Mouse (Mus musculus) midbrain, embryonic 14.5 days (tissue): ENCODE measurements around the gene Micu1. TPM values are rescaled to one million over a fixed set of nuclear protein-coding genes. Genes with fewer than 3 reads are reported as not detected.
"Not testable (repeated sequence)": the region's sequence is repeated elsewhere in the genome, so short reads cannot be mapped to it uniquely, and the experiment has no call there.

Experiments used
- ATAC-seq: fragments of 200-750 bp; cut with Nextera tagmentation; 2 replicates; pipeline ENCODE4 v1.8.0; 2017; ENCODE audit warnings: moderate number of reproducible peaks, moderate library complexity; ENCODE audit not compliant: low FRiP score, low TSS enrichment
- DNase-seq: peaks from one replicate; pipeline ENCODE4 v3.0.0-alpha.2; 2015
- H3K27ac ChIP-seq: fragments of 300-500 bp; sonication (generic); replicated peaks from 2 replicates; pipeline ENCODE4 v1.5.1; 2014; ENCODE audit warnings: mild to moderate bottlenecking, low read depth, low read length, moderate library complexity
- H3K27me3 ChIP-seq: fragments of 300-500 bp; sonication (generic); 2 replicates; pipeline ENCODE4 v1.6.1; 2014; ENCODE audit warnings: low read length, control low read depth, mixed read lengths; ENCODE audit not compliant: control insufficient read depth, insufficient read depth
- H3K36me3 ChIP-seq: fragments of 300-500 bp; sonication (generic); 2 replicates; pipeline ENCODE4 v1.6.1; 2014; ENCODE audit warnings: low read length, control low read depth; ENCODE audit not compliant: control insufficient read depth, insufficient read depth
- H3K4me1 ChIP-seq: fragments of 300-500 bp; sonication (generic); 2 replicates; pipeline ENCODE4 v1.6.1; 2014; ENCODE audit warnings: mild to moderate bottlenecking, antibody characterized with exemption, low read length, control low read depth; ENCODE audit not compliant: control insufficient read depth, insufficient read depth
- H3K4me2 ChIP-seq: fragments of 300-500 bp; sonication (generic); 2 replicates; pipeline ENCODE4 v1.6.1; 2014; ENCODE audit warnings: mild to moderate bottlenecking, low read length, moderate library complexity
- H3K4me3 ChIP-seq: fragments of 300-500 bp; sonication (generic); replicated peaks from 2 replicates; pipeline ENCODE4 v1.5.1; 2014; ENCODE audit warnings: low read depth, low read length
- H3K9ac ChIP-seq: fragments of 300-500 bp; sonication (generic); replicated peaks from 2 replicates; pipeline ENCODE4 v1.6.1; 2014; ENCODE audit warnings: mild to moderate bottlenecking, low read length, moderate library complexity
- H3K9me3 ChIP-seq: fragments of 300-500 bp; sonication (generic); 2 replicates; pipeline ENCODE4 v1.6.1; 2016; ENCODE audit warnings: low read length, control low read depth, mixed read lengths; ENCODE audit not compliant: control insufficient read depth
- WGBS: fragments of 180-500 bp; shearing (Covaris S2); extraction: QIAGEN DNeasy Blood & Tissue Kit; methylation state at CpG from one replicate; pipeline ENCODE4 v1.1.7; 2014; 5-methylcytosine and 5-hydroxymethylcytosine counted together
- polyA plus RNA-seq: library from polyadenylated mRNA; unstranded; fragments of >200 nt; fragmentation: Nextera tagmentation; extraction: Ambion mirVana; gene quantifications from 2 replicates; pipeline ENCODE4 v1.2.1, GENCODE M21; 2014

The Micu1 gene
- polyA plus RNA-seq, 1 experiment from 2014 or later, result 69.3 TPM

DNA sequence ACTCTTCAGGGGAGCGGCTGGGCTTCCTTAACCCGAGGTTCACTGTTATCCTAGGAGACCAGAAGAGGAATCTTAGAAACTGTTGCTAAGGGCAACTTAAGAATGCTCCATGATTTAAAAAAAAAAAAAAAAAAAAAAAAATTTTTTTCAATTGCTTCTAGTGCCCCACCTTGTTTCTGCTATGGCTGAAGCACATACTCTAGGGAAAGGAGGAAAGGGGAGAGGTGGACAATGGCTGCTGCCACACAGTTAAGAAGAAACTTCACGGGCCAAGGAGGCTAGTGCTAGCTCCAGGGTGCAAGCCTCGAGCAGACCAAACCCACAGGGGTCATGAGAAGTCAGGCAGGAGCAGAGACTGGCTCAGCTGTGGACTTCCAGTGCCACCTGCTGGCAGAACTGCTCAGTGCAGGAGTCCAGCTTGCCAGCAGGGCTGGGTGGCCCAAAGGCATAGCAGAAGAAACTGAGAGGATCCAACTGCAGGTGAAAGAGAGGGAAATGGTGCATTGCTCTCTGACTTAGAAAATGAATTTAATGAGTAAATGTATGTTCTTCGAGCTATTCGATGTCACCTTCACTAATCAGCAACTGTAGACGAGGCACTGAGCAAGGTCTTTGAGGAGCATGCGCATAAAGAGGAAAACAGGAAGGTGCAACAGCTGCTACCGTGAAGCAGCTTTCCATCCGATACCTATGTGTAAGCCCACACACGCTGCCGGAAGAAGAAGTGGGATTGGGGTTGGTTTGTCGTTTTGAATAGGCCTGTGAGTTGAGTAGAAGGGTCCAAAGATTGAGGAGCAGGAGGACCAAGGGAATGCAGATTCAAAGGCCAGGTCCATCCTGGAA, 162.8 kb downstream of the Micu1 start:
- no peaks in the 10 kb centered on the region for H3K27me3 ChIP-seq
- H3K9me3 ChIP-seq, result no peaks in the 10 kb centered on the region
- no peak overlapping the region for H3K9ac ChIP-seq
- H3K4me3 ChIP-seq, result no peak overlapping the region
- H3K36me3 ChIP-seq, result no peaks in the 10 kb centered on the region
- DNase-seq (peak; percentile 91), ATAC-seq (peak; percentile 73; the same call in 1 of the 2 replicates)
- no peak overlapping the region for H3K27ac ChIP-seq
- WGBS, result 36% methylated on average over 13 of the region's 13 CpGs
- no peak overlapping the region for H3K4me2 ChIP-seq
- H3K4me1 ChIP-seq, result no peaks in the 10 kb centered on the region

DNA sequence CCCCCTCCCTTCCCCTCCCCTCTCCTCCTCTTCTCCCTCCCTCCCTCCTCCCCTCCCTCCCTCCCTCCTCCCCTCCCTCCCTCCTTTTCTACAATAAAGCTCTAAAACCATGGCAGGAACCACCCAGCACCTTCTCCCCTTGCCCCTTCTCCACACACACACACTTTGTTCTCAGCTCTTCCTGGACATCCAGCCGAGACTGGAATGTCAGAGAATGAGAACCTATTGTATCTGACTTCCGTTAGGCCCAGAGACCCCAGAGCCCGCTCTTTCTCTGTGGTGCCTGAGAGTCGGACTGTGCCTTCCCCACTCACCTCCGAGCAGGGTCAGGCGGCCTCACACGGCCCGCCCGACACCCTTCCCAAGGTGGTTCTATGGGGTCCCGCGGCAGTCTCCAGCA, 166.0 kb downstream of the Micu1 start:
- H3K36me3 ChIP-seq, result no peaks in the 10 kb centered on the region
- 53% methylated on average over 11 of the region's 11 CpGs for WGBS
- H3K9ac ChIP-seq, result no peak overlapping the region
- no peak overlapping the region for H3K27ac ChIP-seq
- no peaks in the 10 kb centered on the region for H3K4me1 ChIP-seq
- H3K4me2 ChIP-seq, result no peak overlapping the region
- H3K9me3 ChIP-seq, result no peaks in the 10 kb centered on the region
- DNase-seq, result no peak
- no peak overlapping the region for H3K4me3 ChIP-seq
- H3K27me3 ChIP-seq, result no peaks in the 10 kb centered on the region
- no peak for ATAC-seq

DNA sequence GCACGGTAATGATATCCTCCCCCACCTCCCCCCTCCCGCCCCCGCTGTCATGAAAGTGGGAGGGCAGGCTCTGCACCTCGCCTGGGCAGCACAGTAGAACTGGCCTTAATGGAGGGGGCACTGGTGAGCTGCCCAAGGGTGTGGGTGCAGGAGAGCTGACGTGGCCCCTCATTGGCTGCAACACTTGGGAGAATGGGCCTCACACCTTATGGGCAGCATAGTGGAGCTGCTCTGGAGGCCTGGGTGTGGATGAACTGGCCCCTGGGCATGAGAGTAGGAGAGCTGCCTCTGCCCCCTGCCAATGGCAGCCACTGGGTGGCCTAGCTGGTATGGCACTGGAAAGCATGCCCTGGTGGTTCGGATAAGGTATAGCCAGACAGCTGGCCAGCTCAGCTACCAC, 167.8 kb downstream of the Micu1 start:
- ATAC-seq, result no peak
- no peak overlapping the region for H3K9ac ChIP-seq

DNA sequence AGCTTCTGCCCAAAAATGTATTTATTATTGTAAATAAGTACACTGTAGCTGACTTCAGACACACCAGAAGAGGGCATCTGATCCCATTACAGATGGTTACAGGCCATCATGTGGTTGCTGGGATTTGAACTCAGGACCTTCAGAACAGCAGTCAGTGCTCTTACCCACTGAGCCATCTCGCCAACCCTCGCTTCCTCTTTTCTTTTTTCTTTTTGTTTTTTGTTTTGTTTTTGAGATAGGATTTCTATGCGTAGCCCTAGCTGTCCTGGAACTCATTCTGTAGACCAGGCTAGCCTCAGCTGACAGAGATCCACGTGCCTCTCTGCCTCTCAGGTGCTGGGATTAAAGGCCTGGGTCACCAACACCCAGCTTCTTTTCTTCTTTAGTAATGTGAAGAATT, 170.4 kb downstream of the Micu1 start:
- not testable (repeated sequence) for H3K9me3 ChIP-seq, ATAC-seq, H3K36me3 ChIP-seq, H3K27ac ChIP-seq, DNase-seq, H3K9ac ChIP-seq, H3K4me3 ChIP-seq, H3K4me2 ChIP-seq, H3K4me1 ChIP-seq, H3K27me3 ChIP-seq
- 89% methylated on average over 4 of the region's 4 CpGs for WGBS

More for the DNA sequence above, 167.8 kb downstream of the Micu1 start:
- Histone ChIP-seq H3K9me3 (no peaks in the 10 kb centered on the region), H3K4me2 (no peak overlapping the region), H3K4me3 (no peak overlapping the region), H3K36me3 (no peaks in the 10 kb centered on the region), H3K27ac (no peak overlapping the region), H3K4me1 (no peaks in the 10 kb centered on the region), H3K27me3 (no peaks in the 10 kb centered on the region)
- no peak for DNase-seq
- WGBS, result 91% methylated on average over 6 of the region's 6 CpGs

DNA sequence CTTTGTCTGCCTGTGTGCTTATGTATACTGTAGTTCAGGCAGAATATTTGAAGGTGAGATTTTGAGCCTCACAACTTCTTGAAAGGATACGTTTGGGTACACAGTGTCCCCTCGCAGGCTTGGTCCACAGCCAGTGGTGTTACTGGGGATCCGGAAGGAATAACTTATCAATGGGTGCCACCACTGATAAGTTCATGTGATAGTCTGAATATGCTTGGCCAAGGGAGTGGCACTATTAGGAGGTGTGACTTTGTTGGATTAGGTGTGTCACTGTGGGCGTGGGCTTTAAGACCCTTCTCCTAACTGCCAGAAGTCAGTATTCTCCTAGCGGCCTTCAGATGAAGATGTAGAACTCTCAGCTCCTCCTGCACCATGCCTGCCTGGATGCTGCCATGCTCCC, 170.9 kb downstream of the Micu1 start:
- H3K36me3 ChIP-seq, result no peaks in the 10 kb centered on the region
- H3K27ac ChIP-seq, result no peak overlapping the region
- H3K4me3 ChIP-seq, result no peak overlapping the region
- no peaks in the 10 kb centered on the region for H3K27me3 ChIP-seq
- ATAC-seq (no peak), DNase-seq (no peak)
- no peak overlapping the region for H3K9ac ChIP-seq
- WGBS, result 89% methylated on average over 5 of the region's 5 CpGs
- no peaks in the 10 kb centered on the region for H3K9me3 ChIP-seq
- H3K4me2 ChIP-seq, result no peak overlapping the region
- no peaks in the 10 kb centered on the region for H3K4me1 ChIP-seq

DNA sequence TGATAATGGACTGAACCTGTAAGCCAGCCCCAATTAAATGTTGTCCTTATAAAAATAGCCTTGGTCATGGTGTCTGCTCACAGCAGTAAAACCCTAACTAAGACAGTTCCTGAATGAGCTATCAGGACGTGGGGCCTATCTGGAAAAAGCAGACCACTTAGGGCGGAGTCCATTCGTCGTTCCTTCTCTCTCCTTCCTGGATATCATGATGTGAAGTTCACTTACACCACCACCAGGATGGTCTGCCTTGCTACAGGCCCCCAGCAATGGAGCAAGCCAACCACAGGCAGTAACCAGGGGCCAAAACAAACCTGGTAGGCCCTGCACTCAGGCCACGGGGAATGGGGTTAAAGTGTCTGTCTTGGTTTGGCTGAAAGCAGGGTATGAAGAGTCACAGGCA, 171.3 kb downstream of the Micu1 start:
- WGBS, result 84% methylated on average over 5 of the region's 5 CpGs
- H3K9me3 ChIP-seq, result no peaks in the 10 kb centered on the region
- H3K4me3 ChIP-seq, result no peak overlapping the region
- DNase-seq (no peak), ATAC-seq (no peak)
- no peaks in the 10 kb centered on the region for H3K4me1 ChIP-seq
- H3K36me3 ChIP-seq, result no peaks in the 10 kb centered on the region
- no peak overlapping the region for H3K27ac ChIP-seq
- no peak overlapping the region for H3K4me2 ChIP-seq
- no peak overlapping the region for H3K9ac ChIP-seq
- no peaks in the 10 kb centered on the region for H3K27me3 ChIP-seq

DNA sequence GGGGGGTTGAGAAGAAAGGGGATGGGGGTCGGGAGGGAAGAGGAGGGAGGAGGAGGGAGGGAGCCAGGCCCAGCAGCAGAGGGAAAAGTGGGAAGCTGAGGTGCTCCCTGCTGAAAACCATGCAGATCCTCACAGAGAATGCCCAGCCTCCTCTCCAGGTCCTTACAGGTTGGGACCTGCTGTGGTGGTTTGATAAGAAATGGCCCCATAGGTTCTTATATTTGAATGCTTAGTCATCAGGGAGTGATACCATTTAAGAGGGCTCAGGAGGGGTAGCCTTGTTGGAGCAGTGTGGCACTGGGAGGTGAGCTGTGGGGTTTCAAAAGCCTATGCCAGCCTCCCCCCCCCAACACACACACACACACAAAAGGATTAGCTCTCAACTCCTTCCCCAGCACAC, 173.1 kb downstream of the Micu1 start:
- no peak overlapping the region for H3K4me3 ChIP-seq
- DNase-seq (no peak), ATAC-seq (no peak)
- no peaks in the 10 kb centered on the region for H3K27me3 ChIP-seq
- H3K9me3 ChIP-seq, result no peaks in the 10 kb centered on the region
- H3K4me2 ChIP-seq, result no peak overlapping the region
- 8% methylated on average over 1 of the region's 1 CpGs for WGBS
- no peak overlapping the region for H3K9ac ChIP-seq
- H3K4me1 ChIP-seq, result peaks cover 2% of the 10 kb centered on the region
- H3K27ac ChIP-seq, result no peak overlapping the region
- H3K36me3 ChIP-seq, result no peaks in the 10 kb centered on the region

DNA sequence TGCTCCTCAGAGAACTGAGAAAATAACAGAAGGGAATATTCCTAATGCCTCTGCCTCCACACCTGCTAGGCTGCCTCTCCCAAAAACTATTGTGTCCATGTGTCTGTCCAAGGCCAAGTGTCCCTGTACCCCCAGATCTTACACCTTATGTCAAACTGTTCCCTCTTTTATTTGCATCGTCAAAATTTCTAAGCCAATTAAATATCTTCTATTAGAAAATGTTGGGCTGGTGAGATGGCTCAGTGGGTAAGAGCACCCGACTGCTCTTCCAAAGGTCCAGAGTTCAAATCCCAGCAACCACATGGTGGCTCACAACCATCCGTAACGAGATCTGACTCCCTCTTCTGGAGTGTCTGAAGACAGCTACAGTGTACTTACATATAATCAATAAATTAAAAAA, 174.4 kb downstream of the Micu1 start:
- not testable (repeated sequence) for H3K4me1 ChIP-seq, H3K9ac ChIP-seq, H3K9me3 ChIP-seq, H3K36me3 ChIP-seq, H3K4me3 ChIP-seq, H3K4me2 ChIP-seq, ATAC-seq, DNase-seq, H3K27me3 ChIP-seq, H3K27ac ChIP-seq
- 95% methylated on average over 4 of the region's 4 CpGs for WGBS

DNA sequence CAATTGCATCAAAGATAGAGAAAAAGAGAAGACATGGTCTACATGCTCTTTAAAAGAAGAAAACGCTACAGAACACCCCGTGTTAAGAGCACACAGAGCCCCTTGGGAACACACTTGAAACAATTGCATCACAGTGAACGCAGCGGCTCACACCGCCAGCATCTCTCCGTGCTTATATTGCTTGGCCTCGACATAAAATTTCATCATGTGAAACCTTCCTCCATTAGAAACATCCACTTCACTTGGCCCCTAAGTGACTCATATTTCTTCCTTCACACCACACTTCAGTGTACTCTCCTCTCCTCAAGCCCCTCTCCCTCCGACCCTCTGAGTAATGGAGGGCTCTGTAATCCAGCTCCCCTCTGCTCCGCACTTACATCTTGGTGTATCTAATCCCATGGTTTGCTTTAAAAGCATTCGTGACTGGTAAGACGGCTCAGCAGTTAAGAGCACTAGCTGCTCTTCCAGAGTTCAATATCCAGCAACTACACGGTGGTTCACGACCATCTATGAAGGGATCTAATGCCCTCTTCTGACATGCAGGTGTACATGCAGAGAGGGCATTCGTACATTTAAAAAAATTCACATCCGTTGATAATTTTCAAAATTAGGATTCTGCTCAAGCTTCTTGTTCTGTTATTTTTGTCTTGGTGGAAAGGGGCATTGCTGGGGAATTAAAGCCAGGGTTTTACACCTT, 175.3 kb downstream of the Micu1 start:
- Histone ChIP-seq H3K4me3 (no peak overlapping the region), H3K27me3 (no peaks in the 10 kb centered on the region), H3K4me2 (no peak overlapping the region), H3K9me3 (no peaks in the 10 kb centered on the region), H3K4me1 (peaks cover 9% of the 10 kb centered on the region), H3K9ac (no peak overlapping the region), H3K27ac (no peak overlapping the region), H3K36me3 (no peaks in the 10 kb centered on the region)
- 73% methylated on average over 15 of the region's 15 CpGs for WGBS
- ATAC-seq, result no peak
- no peak for DNase-seq
